Mouse (Mus musculus): ENCODE data around the gene 1700019A02Rik.

The 1700019A02Rik gene

GRCm38 (mm10) chr1:53187536-53187935 lies at the start of gene 1700019A02Rik:
1700019A02Rik (minus strand) TSS chr1:53187636.
- DNase-seq (ENCODE audit: low read depth, low spot score), result no peak

DNA sequence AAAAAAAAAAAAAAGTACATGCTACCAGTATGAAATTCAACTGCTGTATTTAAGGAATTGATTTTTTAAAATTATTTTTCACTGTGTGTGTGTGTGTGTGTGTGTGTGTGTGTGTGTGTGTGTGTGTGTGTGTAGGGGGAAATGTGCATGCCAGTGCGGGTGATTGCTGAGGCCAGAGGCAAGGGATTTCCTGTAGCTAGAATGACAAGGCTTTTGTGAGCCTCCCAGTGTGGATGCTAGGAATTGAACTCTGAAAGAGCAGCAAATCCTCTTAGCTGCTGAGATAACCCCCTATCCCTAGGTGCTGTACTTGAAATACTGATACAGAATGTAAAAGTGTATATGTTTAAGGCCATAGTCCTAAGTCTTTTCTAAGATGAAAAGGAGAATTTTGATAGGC lies 38.6 kb upstream of the 1700019A02Rik start:
- DNase-seq (ENCODE audit: low read depth, low spot score), result no peak

DNA sequence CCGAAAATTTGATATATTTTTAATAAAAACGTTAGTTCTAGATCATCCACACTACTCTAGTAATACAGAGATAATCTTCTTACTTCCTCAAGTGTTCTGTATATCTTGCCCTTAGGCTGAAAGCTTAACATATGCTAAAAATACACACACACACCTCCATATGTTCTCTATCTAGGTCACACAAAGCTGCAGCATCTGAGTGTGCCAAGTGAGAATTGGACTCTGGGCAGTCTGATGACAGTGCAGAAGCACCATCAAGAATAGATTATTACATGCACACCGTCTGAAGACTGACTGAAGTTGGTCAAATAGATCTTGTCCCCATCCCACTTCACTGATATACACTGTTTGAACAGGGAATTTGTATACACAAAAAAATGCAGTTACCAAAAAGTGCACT lies 38.2 kb upstream of the 1700019A02Rik start:
- DNase-seq (ENCODE audit: low read depth, low spot score), result no peak

- no peak for DNase-seq (ENCODE audit: low read depth, low spot score)
Measured at GRCm38 (mm10) chr1:53224775-53225174, 37.3 kb upstream of the 1700019A02Rik start.

DNA sequence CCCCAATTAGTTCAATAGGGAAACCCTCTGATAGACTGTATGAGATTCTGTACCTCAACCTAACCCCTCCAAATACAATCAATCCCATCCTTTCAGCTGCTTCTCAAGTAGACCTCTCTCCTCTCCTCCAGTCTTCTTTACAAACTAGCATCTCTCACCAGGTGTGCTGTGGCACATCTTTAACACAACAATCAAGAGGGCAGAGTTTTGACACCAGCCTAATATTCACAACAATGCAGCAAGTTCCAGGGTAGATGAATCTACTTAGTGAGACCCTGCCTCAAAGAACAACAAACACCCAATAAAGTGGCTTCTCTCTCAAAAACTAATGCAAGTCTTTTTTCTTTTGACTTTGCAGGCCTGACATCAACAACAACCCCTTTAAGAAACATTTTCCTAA lies 22.7 kb upstream of the 1700019A02Rik start:
- DNase-seq (ENCODE audit: low read depth, low spot score), result no peak

DNA sequence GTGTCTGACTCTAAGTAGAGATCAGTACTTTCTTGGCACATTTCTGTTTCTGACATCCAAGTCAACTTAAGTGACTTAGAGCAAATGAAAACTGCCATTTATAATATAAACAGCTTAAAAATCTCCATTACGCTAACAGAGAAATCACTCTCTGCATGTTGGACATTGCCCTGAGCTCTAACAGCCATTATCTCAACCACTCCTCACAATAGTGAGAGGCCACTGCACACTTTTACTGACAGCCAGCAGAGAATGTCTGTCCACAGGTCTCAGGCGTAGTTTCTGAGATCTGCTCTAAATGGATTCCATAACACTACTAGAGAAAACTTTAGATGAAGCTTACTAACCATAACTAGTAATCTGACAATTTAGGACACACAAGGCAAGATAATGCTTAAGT lies 16.5 kb upstream of the 1700019A02Rik start:
- no peak for DNase-seq (ENCODE audit: low read depth, low spot score)

DNA sequence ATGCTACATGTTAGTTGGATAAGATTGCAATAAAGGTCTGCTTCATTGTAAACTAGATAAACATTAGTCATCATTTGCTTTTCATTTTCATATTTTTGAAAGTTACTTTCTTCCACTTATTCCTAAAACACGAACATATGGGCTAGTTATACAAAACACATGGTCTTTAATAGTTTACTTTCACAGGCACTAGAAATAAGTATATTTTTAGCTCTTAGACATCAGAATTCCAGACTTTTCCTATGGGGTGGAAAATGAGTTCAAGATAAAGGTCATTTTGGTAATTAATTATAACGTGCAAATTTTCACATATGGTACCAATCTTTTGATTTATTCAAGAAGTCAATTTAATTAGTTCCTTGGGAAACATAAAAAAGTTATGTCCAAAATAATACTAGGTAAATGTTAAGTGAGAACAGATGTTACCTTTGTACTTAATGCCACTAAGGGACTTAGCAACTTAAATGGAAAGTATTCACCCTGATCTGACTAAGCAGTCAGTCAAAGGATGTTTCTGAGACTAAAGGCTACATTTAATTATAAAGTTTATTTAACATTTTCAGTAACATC lies 14.3 kb upstream of the 1700019A02Rik start:
- DNase-seq (ENCODE audit: low read depth, low spot score), result no peak

DNA sequence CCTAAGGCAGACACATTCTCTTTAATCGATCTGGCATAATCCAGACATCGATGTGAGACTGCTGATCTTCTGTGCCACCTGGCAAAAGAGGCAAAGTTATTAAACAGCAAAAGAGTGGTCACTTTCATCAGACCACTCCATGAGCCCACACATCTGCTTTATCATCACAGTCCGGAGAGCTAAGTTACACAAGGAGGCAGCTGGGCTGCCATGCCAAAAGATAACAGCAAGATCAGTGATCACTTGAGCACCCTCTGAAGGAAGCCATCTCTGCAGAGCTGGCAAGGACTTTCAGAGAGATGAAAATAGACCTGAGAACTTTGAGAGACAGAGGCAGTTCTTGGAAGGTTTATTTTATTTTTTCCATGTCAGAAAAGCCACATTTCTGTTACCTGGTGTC lies 7.1 kb upstream of the 1700019A02Rik start:
- no peak for DNase-seq (ENCODE audit: low read depth, low spot score)

DNA sequence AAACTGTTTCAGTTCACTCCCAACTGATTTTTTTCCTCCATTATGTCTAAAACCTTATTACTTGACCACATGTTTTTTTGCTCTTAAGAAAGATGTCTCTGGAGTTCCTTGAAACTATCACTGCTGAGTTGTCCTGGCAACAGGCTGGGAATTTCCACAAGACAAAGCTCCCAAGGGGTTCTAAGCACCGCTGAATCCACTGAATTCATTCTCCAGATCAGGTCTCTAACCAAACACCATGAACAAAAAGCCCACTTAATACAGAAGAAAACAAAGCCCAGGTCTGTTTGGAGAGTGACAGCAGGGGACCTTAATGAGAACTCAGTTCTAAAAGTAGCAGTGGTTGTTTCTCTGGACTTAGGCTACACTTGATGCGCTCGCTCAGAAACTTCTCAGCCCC lies 3.8 kb upstream of the 1700019A02Rik start:
- no peak for DNase-seq (ENCODE audit: low read depth, low spot score)

DNA sequence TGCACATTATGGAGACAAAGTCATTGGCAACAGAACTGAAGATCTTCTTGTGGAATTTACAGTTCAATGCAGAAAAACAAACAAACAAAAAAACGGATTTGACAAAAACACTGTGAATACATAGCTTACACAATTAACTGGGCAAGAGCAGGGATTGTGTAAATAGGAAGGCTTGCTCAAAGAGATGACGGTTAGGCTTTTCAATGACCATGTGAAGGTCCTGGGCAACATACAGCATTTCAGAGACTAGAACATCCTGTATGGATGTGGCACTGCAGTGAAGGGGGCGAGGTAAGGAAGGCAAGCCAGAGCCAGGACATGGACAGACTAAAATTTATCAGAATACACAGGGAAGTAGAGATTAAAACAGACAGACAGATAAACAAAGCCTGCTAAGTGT lies 2.2 kb upstream of the 1700019A02Rik start:
- DNase-seq (ENCODE audit: low read depth, low spot score), result no peak

DNA sequence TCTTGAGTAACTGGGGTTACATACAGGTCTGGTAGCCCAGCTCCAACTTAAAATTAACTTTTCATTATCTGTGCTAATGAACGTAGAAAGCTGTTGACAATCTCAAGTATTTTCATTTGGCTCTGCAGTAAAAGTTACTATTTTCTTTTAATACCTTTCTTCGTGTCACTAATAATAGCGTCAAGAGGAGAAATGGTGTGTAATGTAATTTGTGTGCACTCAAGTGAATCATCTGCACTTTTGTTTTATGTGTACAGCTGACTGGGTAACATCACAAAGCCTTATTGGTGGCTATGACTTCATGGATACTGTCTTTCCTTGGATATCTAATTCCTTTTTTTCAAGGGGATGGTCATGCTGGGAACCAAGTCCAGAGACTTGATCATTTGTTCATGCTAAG lies 1.1 kb downstream of the 1700019A02Rik start:
- no peak for DNase-seq (ENCODE audit: low read depth, low spot score)

GRCm38 (mm10) chr1:53157715-53158114 lies 29.7 kb downstream of the 1700019A02Rik start:
- DNase-seq (ENCODE audit: low read depth, low spot score), result no peak

- DNase-seq (ENCODE audit: low read depth, low spot score), result no peak
Measured at GRCm38 (mm10) chr1:53123066-53123465, 64.4 kb downstream of the 1700019A02Rik start.

- DNase-seq (ENCODE audit: low read depth, low spot score), result no peak
Measured at GRCm38 (mm10) chr1:53110561-53110960, 76.9 kb downstream of the 1700019A02Rik start.
